Mouse (Mus musculus): Measurements from ENCODE around the gene Scn8a. TPM values are rescaled to one million over a fixed set of nuclear protein-coding genes. Genes with fewer than 3 reads are reported as not detected.

Scn8a gene
- polyA plus RNA-seq, 1 experiment = not detected

GRCm38 (mm10) chr15:101056225-101056624 lies 186.6 kb downstream of the Scn8a start:
- peaks cover 95% of the 10 kb centered on the region for H3K27me3 ChIP-seq (replicated peaks)
- peaks cover 11% of the 10 kb centered on the region for H3K9me3 ChIP-seq
- peaks cover 4% of the 10 kb centered on the region; the same call in 1 of the 2 replicates for H3K4me1 ChIP-seq
- TF ChIP-seq FLI1 (IDR thresholded peaks at IDR 0.05; ENCODE audit: low read length) (no peak), GATA1 (IDR thresholded peaks at IDR 0.05; ENCODE audit: borderline replicate concordance, low read length) (no peak)
- H3K4me3 ChIP-seq (replicated peaks) = no peak overlapping the region
- no peaks in the 10 kb centered on the region for H3K36me3 ChIP-seq (replicated peaks; ENCODE audit: low read length)

DNA sequence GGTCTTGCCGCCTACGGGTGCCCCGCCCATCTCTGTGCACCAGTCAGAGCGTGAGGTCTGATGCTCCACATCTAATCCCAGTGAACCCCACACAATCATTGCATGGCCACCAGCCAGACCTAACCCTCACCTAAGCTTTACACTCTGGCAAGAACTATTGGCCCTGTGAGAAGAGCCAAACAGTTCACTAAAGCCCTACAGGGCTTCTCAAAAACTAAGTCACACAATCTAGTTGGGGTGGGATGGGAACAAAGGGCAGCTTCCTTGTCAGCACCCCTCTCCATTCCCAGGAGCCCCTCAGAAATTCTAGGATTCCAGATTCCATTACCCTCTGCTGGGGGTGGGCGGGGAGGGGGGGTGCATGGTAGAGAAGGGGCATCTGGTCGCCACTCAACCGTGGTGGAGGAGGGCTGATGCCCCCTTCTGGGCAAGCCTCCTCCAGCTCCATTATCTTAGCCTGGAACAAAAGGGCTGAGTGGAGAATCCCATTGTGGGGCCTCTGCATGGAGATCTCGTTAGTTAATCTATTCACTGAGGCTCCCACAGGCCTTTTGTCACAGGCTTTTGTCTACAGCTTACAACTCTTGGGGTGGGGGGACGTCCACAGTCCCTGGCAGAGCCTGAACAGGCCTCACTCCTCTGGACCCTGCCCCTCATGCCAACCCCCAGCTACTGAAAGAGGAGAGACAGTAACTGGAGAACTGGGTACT lies 190.1 kb downstream of the Scn8a start:
- Histone ChIP-seq H3K36me3 (replicated peaks; ENCODE audit: low read length) (no peaks in the 10 kb centered on the region), H3K27me3 (replicated peaks) (peaks cover 92% of the 10 kb centered on the region), H3K9me3 (no peaks in the 10 kb centered on the region), H3K4me3 (replicated peaks) (no peak overlapping the region), H3K4me1 (no peaks in the 10 kb centered on the region; the same call in 1 of the 2 replicates)
- TF ChIP-seq GATA1 (IDR thresholded peaks at IDR 0.05; ENCODE audit: borderline replicate concordance, low read length) = no peak
- no peak for TF ChIP-seq FLI1 (IDR thresholded peaks at IDR 0.05; ENCODE audit: low read length)

DNA sequence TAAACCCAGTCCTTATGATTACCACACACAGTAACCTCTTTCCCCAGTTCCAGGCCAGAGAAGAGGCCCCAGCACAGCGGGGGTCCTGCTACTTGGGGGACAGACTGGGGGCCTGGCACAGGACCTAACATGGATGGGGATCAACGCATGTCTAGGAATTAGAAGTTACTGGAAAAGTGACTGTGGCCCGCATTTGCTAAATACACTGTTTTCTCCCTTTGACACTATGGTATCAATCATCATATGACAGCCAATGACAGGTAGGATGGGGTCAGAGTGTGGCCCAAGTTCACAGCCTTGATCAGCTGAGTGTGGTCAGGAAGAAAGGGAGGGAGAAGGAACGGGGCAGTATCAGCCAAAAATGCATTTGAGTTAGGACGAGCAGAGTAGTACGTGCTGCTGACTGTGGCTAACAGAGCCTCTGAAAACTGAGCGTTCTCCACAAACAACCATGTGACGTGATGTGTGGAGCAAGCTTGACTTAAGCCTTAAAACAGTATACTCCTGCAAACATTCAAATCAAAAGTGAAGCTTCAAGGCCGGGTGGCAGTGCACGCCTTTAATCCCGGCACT lies 190.7 kb downstream of the Scn8a start:
- TF ChIP-seq GATA1 (IDR thresholded peaks at IDR 0.05; ENCODE audit: borderline replicate concordance, low read length) (no peak), FLI1 (IDR thresholded peaks at IDR 0.05; ENCODE audit: low read length) (no peak)

GRCm38 (mm10) chr15:101065069-101065468 lies 195.4 kb downstream of the Scn8a start:
- no peaks in the 10 kb centered on the region for H3K36me3 ChIP-seq (replicated peaks; ENCODE audit: low read length)
- peaks cover 91% of the 10 kb centered on the region for H3K27me3 ChIP-seq (replicated peaks)
- H3K4me3 ChIP-seq (replicated peaks) = no peak overlapping the region
- no peaks in the 10 kb centered on the region for H3K9me3 ChIP-seq
- no peak for TF ChIP-seq GATA1 (IDR thresholded peaks at IDR 0.05; ENCODE audit: borderline replicate concordance, low read length)
- no peak for TF ChIP-seq FLI1 (IDR thresholded peaks at IDR 0.05; ENCODE audit: low read length)
- no peaks in the 10 kb centered on the region; the same call in 1 of the 2 replicates for H3K4me1 ChIP-seq

More for the DNA sequence above, 190.7 kb downstream of the Scn8a start:
- H3K9me3 ChIP-seq = no peaks in the 10 kb centered on the region
- H3K36me3 ChIP-seq (replicated peaks; ENCODE audit: low read length) = no peaks in the 10 kb centered on the region
- H3K27me3 ChIP-seq (replicated peaks) = peaks cover 93% of the 10 kb centered on the region
- no peaks in the 10 kb centered on the region; the same call in 1 of the 2 replicates for H3K4me1 ChIP-seq
- H3K4me3 ChIP-seq (replicated peaks) = no peak overlapping the region

GRCm38 (mm10) chr15:101066364-101066847 lies 196.7 kb downstream of the Scn8a start:
- peaks cover 92% of the 10 kb centered on the region for H3K27me3 ChIP-seq (replicated peaks)
- TF ChIP-seq GATA1 (IDR thresholded peaks at IDR 0.05; ENCODE audit: borderline replicate concordance, low read length) (no peak), FLI1 (IDR thresholded peaks at IDR 0.05; ENCODE audit: low read length) (no peak)
- H3K9me3 ChIP-seq = no peaks in the 10 kb centered on the region
- no peak overlapping the region for H3K4me3 ChIP-seq (replicated peaks)
- no peaks in the 10 kb centered on the region; the same call in 1 of the 2 replicates for H3K4me1 ChIP-seq
- no peaks in the 10 kb centered on the region for H3K36me3 ChIP-seq (replicated peaks; ENCODE audit: low read length)

DNA sequence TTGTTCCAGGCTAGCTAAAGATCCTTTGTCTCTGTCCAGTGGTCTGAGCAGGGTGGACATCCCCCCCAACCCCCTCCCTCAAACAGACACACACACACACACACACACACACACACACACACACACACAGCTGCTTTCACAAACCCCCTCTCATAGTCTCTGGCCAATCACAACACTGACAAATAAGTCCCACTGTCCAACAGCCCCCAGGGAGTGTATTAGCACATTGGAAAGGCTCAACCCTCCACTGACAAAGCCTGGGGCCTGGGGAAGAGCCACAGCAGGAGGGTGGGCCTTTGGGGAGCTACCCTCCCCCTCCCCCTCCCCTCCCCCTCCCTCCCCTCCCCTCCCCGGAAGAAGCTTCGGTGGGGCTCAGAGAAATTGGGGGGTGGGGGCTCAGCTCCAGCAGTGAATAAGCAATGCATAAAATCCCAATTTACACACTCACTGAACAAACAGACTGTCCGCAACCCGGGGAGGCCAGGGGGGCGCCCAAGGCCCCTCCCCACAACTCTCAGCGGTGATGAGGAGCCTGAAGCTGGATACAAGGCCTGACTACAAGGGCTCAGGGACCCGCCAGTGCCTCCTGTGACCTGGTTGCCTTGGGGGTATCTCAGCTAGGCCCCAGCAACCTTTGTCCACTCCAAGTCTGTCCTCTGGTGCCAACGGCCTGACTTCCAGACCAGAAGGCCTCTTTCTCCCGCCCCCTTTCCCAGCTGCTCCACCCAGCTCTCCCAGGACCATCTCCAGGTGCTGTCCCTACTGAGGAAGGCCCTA lies 197.4 kb downstream of the Scn8a start:
- Histone ChIP-seq H3K27me3 (replicated peaks) (peaks cover 92% of the 10 kb centered on the region), H3K4me1 (no peaks in the 10 kb centered on the region; the same call in 1 of the 2 replicates), H3K4me3 (replicated peaks) (no peak overlapping the region), H3K9me3 (no peaks in the 10 kb centered on the region), H3K36me3 (replicated peaks; ENCODE audit: low read length) (no peaks in the 10 kb centered on the region)
- no peak for TF ChIP-seq GATA1 (IDR thresholded peaks at IDR 0.05; ENCODE audit: borderline replicate concordance, low read length)
- TF ChIP-seq FLI1 (IDR thresholded peaks at IDR 0.05; ENCODE audit: low read length) = no peak

DNA sequence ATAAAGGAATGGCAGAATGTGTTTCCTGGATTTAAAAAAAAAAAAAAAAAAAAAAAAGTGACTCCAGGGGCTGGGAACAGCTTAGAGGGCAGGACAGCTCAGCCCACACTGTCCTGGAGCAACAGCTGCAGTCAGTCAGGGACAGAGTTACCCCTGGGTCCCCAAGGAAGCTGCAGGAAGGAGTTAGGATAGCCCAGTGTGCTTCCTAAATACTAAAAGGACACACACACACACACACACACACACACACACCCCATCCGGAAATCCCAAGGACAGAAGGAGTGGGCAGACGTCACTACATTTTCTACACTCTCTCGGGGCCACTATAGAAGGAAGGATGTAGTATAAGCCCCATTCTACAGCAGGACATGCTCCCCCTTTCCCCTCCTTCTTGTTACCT lies 198.4 kb downstream of the Scn8a start:
- Histone ChIP-seq H3K9me3 (no peaks in the 10 kb centered on the region), H3K4me3 (replicated peaks) (no peak overlapping the region), H3K36me3 (replicated peaks; ENCODE audit: low read length) (no peaks in the 10 kb centered on the region), H3K27me3 (replicated peaks) (peaks cover 92% of the 10 kb centered on the region), H3K4me1 (no peaks in the 10 kb centered on the region; the same call in 1 of the 2 replicates)
- TF ChIP-seq GATA1 (IDR thresholded peaks at IDR 0.05; ENCODE audit: borderline replicate concordance, low read length) (no peak), FLI1 (IDR thresholded peaks at IDR 0.05; ENCODE audit: low read length) (no peak)

GRCm38 (mm10) chr15:101068671-101069070 lies 199.0 kb downstream of the Scn8a start:
- Histone ChIP-seq H3K4me1 (no peaks in the 10 kb centered on the region; the same call in 1 of the 2 replicates), H3K27me3 (replicated peaks) (peaks cover 92% of the 10 kb centered on the region), H3K4me3 (replicated peaks) (no peak overlapping the region), H3K9me3 (no peaks in the 10 kb centered on the region), H3K36me3 (replicated peaks; ENCODE audit: low read length) (no peaks in the 10 kb centered on the region)
- TF ChIP-seq GATA1 (IDR thresholded peaks at IDR 0.05; ENCODE audit: borderline replicate concordance, low read length) (no peak), FLI1 (IDR thresholded peaks at IDR 0.05; ENCODE audit: low read length) (no peak)

- no peaks in the 10 kb centered on the region for H3K4me1 ChIP-seq
- no peaks in the 10 kb centered on the region for H3K36me3 ChIP-seq (replicated peaks; ENCODE audit: low read length)
- TF ChIP-seq GATA1 (IDR thresholded peaks at IDR 0.05; ENCODE audit: borderline replicate concordance, low read length) = no peak
- no peaks in the 10 kb centered on the region for H3K9me3 ChIP-seq
- no peak overlapping the region for H3K4me3 ChIP-seq (replicated peaks)
- peaks cover 95% of the 10 kb centered on the region for H3K27me3 ChIP-seq (replicated peaks)
Observed at GRCm38 (mm10) chr15:101069641-101070190, 200.1 kb downstream of the Scn8a start.

Measured in megakaryocyte, embryonic 14.5 days (primary cell).